Mouse (Mus musculus) hindbrain, postnatal 0 days (tissue): ENCODE results near the gene Ccdc137. TPM values are rescaled to one million over a fixed set of nuclear protein-coding genes. Genes with fewer than 3 reads are reported as not detected.

ENCODE experiments used
- ATAC-seq: fragments of 200-750 bp; cut with Nextera tagmentation; 2 replicates; pipeline ENCODE4 v1.8.0; 2017; ENCODE audit warnings: mild to moderate bottlenecking, moderate TSS enrichment, moderate library complexity
- DNase-seq: peaks from one replicate; pipeline ENCODE4 v3.0.0-alpha.2; 2015; ENCODE audit warnings: low spot score
- H3K27ac ChIP-seq: fragments of 300-500 bp; sonication (generic); 2 replicates; pipeline ENCODE4 v1.5.1; 2014; ENCODE audit warnings: mild to moderate bottlenecking
- H3K27me3 ChIP-seq: fragments of 300-500 bp; sonication (generic); 2 replicates; pipeline ENCODE4 v1.6.1; 2014; ENCODE audit warnings: low read length, mixed read lengths; ENCODE audit not compliant: insufficient read depth
- H3K36me3 ChIP-seq: fragments of 300-500 bp; sonication (generic); 2 replicates; pipeline ENCODE4 v1.6.1; 2014; ENCODE audit warnings: low read length, mixed read lengths; ENCODE audit not compliant: insufficient read depth
- H3K4me1 ChIP-seq: fragments of 300-500 bp; sonication (generic); 2 replicates; pipeline ENCODE4 v1.6.1; 2014; ENCODE audit warnings: antibody characterized with exemption, low read length, mixed read lengths; ENCODE audit not compliant: insufficient read depth
- H3K4me2 ChIP-seq: fragments of 300-500 bp; sonication (generic); 2 replicates; pipeline ENCODE4 v1.6.1; 2014; ENCODE audit warnings: low read depth, mild to moderate bottlenecking, low read length, moderate library complexity, mixed read lengths
- H3K4me3 ChIP-seq: fragments of 300-500 bp; sonication (generic); 2 replicates; pipeline ENCODE4 v1.5.1; 2014; ENCODE audit warnings: low read length
- H3K9ac ChIP-seq: fragments of 300-500 bp; sonication (generic); replicated peaks from 2 replicates; pipeline ENCODE4 v1.6.1; 2014; ENCODE audit warnings: mild to moderate bottlenecking, low read length, moderate library complexity, mixed read lengths
- H3K9me3 ChIP-seq: fragments of 300-500 bp; sonication (generic); 2 replicates; pipeline ENCODE4 v1.6.1; 2016; ENCODE audit warnings: low read length, mixed read lengths
- CTCF ChIP-seq: IDR thresholded peaks from 2 replicates; pipeline ENCODE4 v1.5.1; 2016; ENCODE audit warnings: antibody characterized with exemption, control low read depth, low read depth
- WGBS: fragments of 180-500 bp; shearing (Covaris S2); extraction: QIAGEN DNeasy Blood & Tissue Kit; methylation state at CpG from one replicate; pipeline ENCODE4 v1.1.7; 2014; 5-methylcytosine and 5-hydroxymethylcytosine counted together
- polyA plus RNA-seq: library from polyadenylated mRNA; unstranded; fragments of >200 nt; fragmentation: Nextera tagmentation; extraction: Ambion mirVana; gene quantifications from 2 replicates; pipeline ENCODE4 v1.2.1, GENCODE M21; 2015
- total RNA-seq: library from RNA; depleted of rRNA; stranded (reverse); fragments of >200 nt; gene quantifications from 2 replicates; pipeline ENCODE4 v1.2.3, GENCODE M21; 2014

Ccdc137 gene
- total and polyA plus RNA-seq, 2 experiments from 2014 or later: 15.4 to 17.3 TPM

GRCm38 (mm10) chr11:120445475-120445874 is 12.4 kb upstream of the Ccdc137 start:
- DNase-seq: no peak
- H3K4me3 ChIP-seq: no peak overlapping the region
- no peak overlapping the region for H3K4me2 ChIP-seq
- H3K9me3 ChIP-seq: no peaks in the 10 kb centered on the region
- WGBS: 78% methylated on average over 3 of the region's 3 CpGs
- no peak for ATAC-seq
- no peak for TF ChIP-seq CTCF
- no peaks in the 10 kb centered on the region for H3K27me3 ChIP-seq
- no peak overlapping the region for H3K27ac ChIP-seq
- H3K4me1 ChIP-seq: no peaks in the 10 kb centered on the region
- no peaks in the 10 kb centered on the region for H3K36me3 ChIP-seq
- no peak overlapping the region for H3K9ac ChIP-seq

- TF ChIP-seq CTCF: no peak
- Histone ChIP-seq H3K4me1 (no peaks in the 10 kb centered on the region), H3K27me3 (no peaks in the 10 kb centered on the region), H3K27ac (no peak overlapping the region), H3K9me3 (no peaks in the 10 kb centered on the region), H3K4me2 (no peak overlapping the region), H3K4me3 (no peak overlapping the region), H3K9ac (no peak overlapping the region), H3K36me3 (no peaks in the 10 kb centered on the region)
- 84% methylated on average over 7 of the region's 7 CpGs for WGBS
- ATAC-seq (no peak), DNase-seq (no peak)
Observed at GRCm38 (mm10) chr11:120447179-120447578, 10.7 kb upstream of the Ccdc137 start.

- TF ChIP-seq CTCF: no peak
- 0 out of 2 replicates have a peak, but pooled peaks cover 4% of the 10 kb centered on the region for H3K4me1 ChIP-seq
- ATAC-seq (no peak), DNase-seq (no peak)
- H3K9ac ChIP-seq: no peak overlapping the region
- H3K4me2 ChIP-seq: no peak overlapping the region
- no peaks in the 10 kb centered on the region for H3K36me3 ChIP-seq
- no peaks in the 10 kb centered on the region for H3K27me3 ChIP-seq
- H3K4me3 ChIP-seq: no peak overlapping the region
- 68% methylated on average over 3 of the region's 3 CpGs for WGBS
- no peaks in the 10 kb centered on the region for H3K9me3 ChIP-seq
- no peak overlapping the region for H3K27ac ChIP-seq
Observed at GRCm38 (mm10) chr11:120452246-120452645, 5.7 kb upstream of the Ccdc137 start.

- Histone ChIP-seq H3K4me2 (no peak within 1 kb of the TSS), H3K27me3 (no peaks in the 10 kb centered on the region), H3K9ac (no peak within 1 kb of the TSS), H3K9me3 (no peaks in the 10 kb centered on the region), H3K4me3 (no peak within 1 kb of the TSS), H3K4me1 (0 out of 2 replicates have a peak, but pooled peaks cover 4% of the 10 kb centered on the region), H3K36me3 (no peaks in the 10 kb centered on the region), H3K27ac (no peak within 1 kb of the TSS)
- DNase-seq: no peak
- ATAC-seq: no peak
- WGBS: 92% methylated on average over 4 of the region's 4 CpGs
- TF ChIP-seq CTCF: no peak
Observed at GRCm38 (mm10) chr11:120453306-120453705, 4.6 kb upstream of the Ccdc137 start, which contains the start of gene Pde6g. TSS of gene Pde6g (minus strand) at chr11:120453500.

- ATAC-seq (no peak), DNase-seq (no peak)
- Histone ChIP-seq H3K27ac (no peak overlapping the region), H3K4me1 (peaks cover 8% of the 10 kb centered on the region; the same call in 1 of the 2 replicates), H3K9ac (no peak overlapping the region), H3K36me3 (no peaks in the 10 kb centered on the region), H3K27me3 (no peaks in the 10 kb centered on the region), H3K9me3 (no peaks in the 10 kb centered on the region), H3K4me2 (no peak overlapping the region), H3K4me3 (no peak overlapping the region)
- no peak for TF ChIP-seq CTCF
- 96% methylated on average over 4 of the region's 4 CpGs for WGBS
Observed at GRCm38 (mm10) chr11:120454965-120455364, 3.0 kb upstream of the Ccdc137 start.

- no peak overlapping the region for H3K4me2 ChIP-seq
- no peak overlapping the region for H3K4me3 ChIP-seq
- H3K27me3 ChIP-seq: no peaks in the 10 kb centered on the region
- ATAC-seq (no peak), DNase-seq (no peak)
- 95% methylated on average over 7 of the region's 7 CpGs for WGBS
- TF ChIP-seq CTCF: no peak
- no peak overlapping the region for H3K27ac ChIP-seq
- no peak overlapping the region for H3K9ac ChIP-seq
- no peaks in the 10 kb centered on the region for H3K36me3 ChIP-seq
- peaks cover 8% of the 10 kb centered on the region; the same call in 1 of the 2 replicates for H3K4me1 ChIP-seq
- no peaks in the 10 kb centered on the region for H3K9me3 ChIP-seq
Observed at GRCm38 (mm10) chr11:120455413-120455812, 2.5 kb upstream of the Ccdc137 start.

GRCm38 (mm10) chr11:120457370-120457769 is 545 bp upstream of the Ccdc137 start:
- Histone ChIP-seq H3K4me1 (peaks cover 8% of the 10 kb centered on the region; the same call in 1 of the 2 replicates), H3K36me3 (peaks cover 16% of the 10 kb centered on the region; the same call in 1 of the 2 replicates), H3K9me3 (no peaks in the 10 kb centered on the region), H3K27ac (peak overlapping the region; percentile 76), H3K4me3 (peak overlapping the region; percentile 49), H3K9ac (peak overlapping the region; percentile 66), H3K4me2 (peak overlapping the region; percentile 93), H3K27me3 (no peaks in the 10 kb centered on the region)
- 0 out of 2 replicates have a peak, but pooled peaks have one; percentile 1 for ATAC-seq
- DNase-seq: no peak
- no peak for TF ChIP-seq CTCF
- 34% methylated on average over 14 of the region's 14 CpGs for WGBS
